Mouse (Mus musculus) myocyte (in vitro differentiated cells): Measurements from ENCODE around the gene Car2. TPM values are rescaled to one million over a fixed set of nuclear protein-coding genes. Genes with fewer than 3 reads are reported as not detected.

Experiments used
- H3K27me3 ChIP-seq: one replicate; pipeline ENCODE4 v1.6.1; 2011; ENCODE audit not compliant: control insufficient read depth, insufficient read depth, insufficient read length
- H3K36me3 ChIP-seq: one replicate; pipeline ENCODE4 v1.6.1; 2011; ENCODE audit not compliant: control insufficient read depth, insufficient read depth
- H3K4me2 ChIP-seq: one replicate; pipeline ENCODE4 v1.6.1; 2011; ENCODE audit warnings: low read depth, control low read depth
- H3K4me3 ChIP-seq: one replicate; pipeline ENCODE4 v1.5.1; 2011; ENCODE audit warnings: mild to moderate bottlenecking, control low read depth, moderate library complexity
- H3K79me2 ChIP-seq: one replicate; pipeline ENCODE4 v1.6.1; 2011; ENCODE audit not compliant: control insufficient read depth, insufficient read depth
- H3ac ChIP-seq: one replicate; pipeline ENCODE4 v1.6.1; 2011; ENCODE audit not compliant: control insufficient read depth, insufficient read length
- CEBPB ChIP-seq: IDR thresholded peaks from 2 replicates; pipeline ENCODE4 v1.6.1; 2011; ENCODE audit warnings: mild to moderate bottlenecking, moderate library complexity; ENCODE audit not compliant: poor library complexity, insufficient read depth, severe bottlenecking
- E2F4 ChIP-seq: IDR thresholded peaks from one replicate; pipeline ENCODE4 v1.6.1; 2011; ENCODE audit warnings: mild to moderate bottlenecking, control low read depth, moderate library complexity; ENCODE audit not compliant: insufficient read depth
- MAX ChIP-seq: IDR thresholded peaks from one replicate; pipeline ENCODE4 v1.6.1; 2011; ENCODE audit warnings: low read depth, mild to moderate bottlenecking, control low read depth
- MYOD1 ChIP-seq, 3 experiments: IDR thresholded peaks; one replicate each; pipeline ENCODE4 v1.6.1; 2011; ENCODE audit warnings: control low read depth in 2 of 3, low read depth in 2 of 3, mild to moderate bottlenecking in 2 of 3, moderate library complexity in 1 of 3; ENCODE audit not compliant: insufficient read length in 2 of 3, control insufficient read depth in 1 of 3
- MYOG ChIP-seq, 3 experiments: IDR thresholded peaks; one replicate each; pipeline ENCODE4 v1.6.1; 2011; ENCODE audit warnings: control low read depth in 2 of 3, low read depth in 2 of 3, mild to moderate bottlenecking in 2 of 3; ENCODE audit not compliant: insufficient read length in 2 of 3, control insufficient read depth in 1 of 3, insufficient read depth in 1 of 3
- POLR2A ChIP-seq: IDR thresholded peaks from one replicate; pipeline ENCODE4 v1.6.1; 2011; ENCODE audit warnings: low read depth, mild to moderate bottlenecking, control low read depth, moderate library complexity; ENCODE audit not compliant: insufficient read length
- POLR2AphosphoS2 ChIP-seq: IDR thresholded peaks from one replicate; pipeline ENCODE4 v1.6.1; 2011; ENCODE audit warnings: low read depth, control low read depth; ENCODE audit not compliant: insufficient read length
- REST ChIP-seq: IDR thresholded peaks from one replicate; pipeline ENCODE4 v1.6.1; 2011; ENCODE audit warnings: mild to moderate bottlenecking, control low read depth, moderate library complexity; ENCODE audit not compliant: insufficient read depth, insufficient read length
- SRF ChIP-seq: IDR thresholded peaks from one replicate; pipeline ENCODE4 v1.6.1; 2011; ENCODE audit warnings: low read depth; ENCODE audit not compliant: control insufficient read depth, insufficient read length
- TCF12 ChIP-seq: IDR thresholded peaks from one replicate; pipeline ENCODE4 v1.6.1; 2011; ENCODE audit warnings: mild to moderate bottlenecking, control low read depth; ENCODE audit not compliant: poor library complexity, insufficient read depth, severe bottlenecking
- TCF3 ChIP-seq: IDR thresholded peaks from one replicate; pipeline ENCODE4 v1.6.1; 2011; ENCODE audit warnings: low read depth, control low read depth; ENCODE audit not compliant: insufficient read length
- USF1 ChIP-seq: IDR thresholded peaks from one replicate; pipeline ENCODE4 v1.6.1; 2011; ENCODE audit warnings: low read depth, mild to moderate bottlenecking, control low read depth, moderate library complexity
- polyA plus RNA-seq: library from polyadenylated mRNA; unstranded; fragments of >200 nt; fragmentation: generic; extraction: Trizol; gene quantifications from one replicate; pipeline ENCODE4 v1.2.1, GENCODE M21; 2012; ENCODE audit warnings: missing spikeins

The Car2 gene
- polyA plus RNA-seq, 1 experiment = 5.6 TPM

- no peak for TF ChIP-seq MYOD1 (IDR thresholded peaks at IDR 0.05; ENCODE audit: control insufficient read depth in 1 of 3, insufficient read length in 2 of 3, low read depth in 2 of 3)
- no peak for TF ChIP-seq TCF3
- no peak for TF ChIP-seq TCF12
- no peak for TF ChIP-seq POLR2A
- no peak for TF ChIP-seq E2F4
- no peak for TF ChIP-seq POLR2AphosphoS2
- TF ChIP-seq MYOG (IDR thresholded peaks at IDR 0.05; ENCODE audit: control insufficient read depth in 1 of 3, insufficient read depth in 1 of 3, insufficient read length in 2 of 3, low read depth in 2 of 3) = no peak
- no peak for TF ChIP-seq REST
- no peak for TF ChIP-seq USF1
- no peak for TF ChIP-seq CEBPB
- no peak for TF ChIP-seq SRF
- TF ChIP-seq MAX = no peak
- Histone ChIP-seq H3K79me2 (no peaks in the 10 kb centered on the region), H3ac (no peak overlapping the region), H3K4me3 (no peak overlapping the region), H3K36me3 (no peaks in the 10 kb centered on the region), H3K4me2 (no peak overlapping the region), H3K27me3 (no peaks in the 10 kb centered on the region)
These were observed 32.1 kb upstream of the Car2 start for GRCm38 (mm10) chr3:14853966-14854365.

DNA sequence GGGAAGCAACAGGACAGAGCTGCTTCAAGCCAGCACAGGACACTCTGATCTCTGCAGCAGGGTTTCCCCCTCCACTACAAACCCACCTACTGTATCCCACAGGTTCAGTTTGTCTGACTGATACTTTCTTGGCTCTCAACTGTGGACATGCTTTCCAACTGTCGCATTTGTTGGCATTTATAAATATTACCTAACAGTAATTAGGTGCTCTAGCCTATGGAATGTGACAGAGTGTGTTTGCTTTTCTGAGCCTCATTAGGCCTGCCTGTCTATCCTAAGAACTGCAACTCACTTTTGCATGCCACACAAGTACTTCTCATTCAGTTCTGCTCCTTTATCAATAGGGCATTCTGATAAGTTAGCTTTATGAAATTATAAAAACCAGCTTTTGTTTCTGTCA lies 31.6 kb upstream of the Car2 start:
- no peak for TF ChIP-seq POLR2AphosphoS2
- TF ChIP-seq MAX = no peak
- no peak for TF ChIP-seq E2F4
- TF ChIP-seq REST = no peak
- TF ChIP-seq TCF3 = no peak
- TF ChIP-seq TCF12 = no peak
- no peak for TF ChIP-seq MYOD1 (IDR thresholded peaks at IDR 0.05; ENCODE audit: control insufficient read depth in 1 of 3, insufficient read length in 2 of 3, low read depth in 2 of 3)
- TF ChIP-seq CEBPB = no peak
- TF ChIP-seq POLR2A = no peak
- Histone ChIP-seq H3K4me3 (no peak overlapping the region), H3K36me3 (no peaks in the 10 kb centered on the region), H3K4me2 (no peak overlapping the region), H3ac (no peak overlapping the region), H3K79me2 (no peaks in the 10 kb centered on the region), H3K27me3 (no peaks in the 10 kb centered on the region)

DNA sequence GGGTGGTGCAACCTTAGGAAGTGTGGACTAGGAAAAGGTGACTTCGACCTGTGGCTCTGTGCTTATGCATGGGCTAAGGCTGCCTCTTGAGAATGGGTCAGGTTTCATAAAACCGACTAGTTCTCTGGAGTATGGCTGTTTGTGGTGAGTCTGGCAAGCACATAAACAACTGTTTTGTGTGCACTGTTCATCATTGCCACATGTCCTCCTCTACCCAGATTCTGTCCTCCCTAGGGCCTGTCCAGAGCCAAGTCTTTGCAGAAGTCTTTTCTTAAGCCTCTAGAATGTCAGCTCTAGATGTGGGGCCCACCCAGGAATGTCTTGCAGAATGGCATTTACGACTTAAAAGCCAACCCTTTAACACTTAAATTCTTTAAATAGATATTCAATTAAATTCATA lies 28.2 kb upstream of the Car2 start:
- no peak for TF ChIP-seq MAX
- no peak for TF ChIP-seq POLR2AphosphoS2
- no peak for TF ChIP-seq REST
- 0 out of 2 replicates have a peak, but pooled peaks have one; percentile 15 for TF ChIP-seq CEBPB
- TF ChIP-seq E2F4 = no peak
- no peak for TF ChIP-seq TCF3
- peak in 1 of 3 experiments; percentile 31 for TF ChIP-seq MYOG (IDR thresholded peaks at IDR 0.05; ENCODE audit: control insufficient read depth in 1 of 3, insufficient read depth in 1 of 3, insufficient read length in 2 of 3, low read depth in 2 of 3)
- no peak for TF ChIP-seq POLR2A
- no peak for TF ChIP-seq USF1
- no peak for TF ChIP-seq TCF12
- peak in 1 of 3 experiments; percentile 24 for TF ChIP-seq MYOD1 (IDR thresholded peaks at IDR 0.05; ENCODE audit: control insufficient read depth in 1 of 3, insufficient read length in 2 of 3, low read depth in 2 of 3)
- no peak for TF ChIP-seq SRF
- Histone ChIP-seq H3K36me3 (no peaks in the 10 kb centered on the region), H3K4me2 (no peak overlapping the region), H3K27me3 (no peaks in the 10 kb centered on the region), H3K4me3 (no peak overlapping the region), H3K79me2 (no peaks in the 10 kb centered on the region), H3ac (no peak overlapping the region)

DNA sequence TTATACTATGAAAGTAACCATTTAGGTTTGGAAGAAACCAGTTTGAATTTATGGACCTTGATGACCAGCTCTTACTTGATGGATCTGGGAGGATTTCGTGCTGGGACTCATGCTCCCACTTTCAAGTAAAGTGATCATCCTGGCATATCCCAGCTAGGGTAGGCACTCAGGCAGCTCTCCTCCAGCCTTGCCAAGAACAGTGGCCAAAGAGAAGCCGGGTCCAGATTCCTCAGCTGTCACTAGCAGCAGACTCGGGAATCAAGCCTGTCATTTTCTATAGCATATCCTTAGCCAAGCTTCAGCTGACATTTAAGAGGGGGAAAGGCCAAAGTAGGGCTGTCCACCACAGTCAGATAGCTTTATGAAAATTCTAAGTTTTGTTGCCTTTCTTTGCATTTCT lies 25.8 kb upstream of the Car2 start:
- no peaks in the 10 kb centered on the region for H3K27me3 ChIP-seq
- no peak overlapping the region for H3K4me2 ChIP-seq
- no peak overlapping the region for H3K4me3 ChIP-seq
- H3ac ChIP-seq = no peak overlapping the region
- no peaks in the 10 kb centered on the region for H3K36me3 ChIP-seq
- H3K79me2 ChIP-seq = no peaks in the 10 kb centered on the region
- TF ChIP-seq MYOD1 (IDR thresholded peaks at IDR 0.05; ENCODE audit: control insufficient read depth in 1 of 3, insufficient read length in 2 of 3, low read depth in 2 of 3) = peak in 1 of 3 experiments; percentile 44
- TF ChIP-seq MYOG (IDR thresholded peaks at IDR 0.05; ENCODE audit: control insufficient read depth in 1 of 3, insufficient read depth in 1 of 3, insufficient read length in 2 of 3, low read depth in 2 of 3) = peak in 1 of 3 experiments; percentile 26
- no peak for TF ChIP-seq CEBPB
- TF ChIP-seq SRF = no peak

- no peak overlapping the region for H3K4me3 ChIP-seq
- no peak overlapping the region for H3K4me2 ChIP-seq
- no peaks in the 10 kb centered on the region for H3K36me3 ChIP-seq
- no peaks in the 10 kb centered on the region for H3K79me2 ChIP-seq
- TF ChIP-seq TCF12 (no peak), MYOG (IDR thresholded peaks at IDR 0.05; ENCODE audit: control insufficient read depth in 1 of 3, insufficient read depth in 1 of 3, insufficient read length in 2 of 3, low read depth in 2 of 3) (no peak), REST (no peak), SRF (no peak), POLR2A (no peak), MYOD1 (IDR thresholded peaks at IDR 0.05; ENCODE audit: control insufficient read depth in 1 of 3, insufficient read length in 2 of 3, low read depth in 2 of 3) (no peak)
- no peaks in the 10 kb centered on the region for H3K27me3 ChIP-seq
- no peak overlapping the region for H3ac ChIP-seq
These were observed 24.9 kb upstream of the Car2 start for GRCm38 (mm10) chr3:14861165-14861564.
